Mouse (Mus musculus): Measurements from ENCODE around the gene Sema4f.

DNA sequence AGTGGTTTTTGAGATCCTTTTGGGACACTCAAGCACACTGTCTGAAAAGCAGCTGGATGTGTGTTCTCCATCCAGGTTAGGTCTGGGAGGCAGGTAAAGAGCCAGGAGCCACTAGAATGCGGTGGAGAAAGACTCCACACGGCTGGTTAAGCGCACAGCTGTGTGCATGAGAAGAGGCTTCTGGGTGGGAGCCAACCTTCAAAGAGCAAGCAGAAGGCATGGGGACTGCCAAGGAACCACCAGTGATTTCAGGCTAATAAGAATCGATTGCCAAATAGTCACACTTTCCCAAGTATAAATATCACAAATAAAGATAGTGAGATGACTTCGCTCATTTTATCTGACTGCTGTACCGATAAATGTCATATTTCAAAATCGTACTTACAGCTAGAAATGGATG lies 13.0 kb downstream of the Sema4f start:
- no peak for TF ChIP-seq MAX (IDR thresholded peaks at IDR 0.05)
- TF ChIP-seq CTCF (IDR thresholded peaks at IDR 0.05; ENCODE audit: control insufficient read depth, insufficient read depth, insufficient read length): no peak
- no peak for TF ChIP-seq MYOD1 (IDR thresholded peaks at IDR 0.05; ENCODE audit: control insufficient read depth, insufficient read length, low read depth)

Data from C2C12 (cell line).